Mouse (Mus musculus): ENCODE data around the gene Mapk8ip1. TPM values are rescaled to one million over a fixed set of nuclear protein-coding genes. Genes with fewer than 3 reads are reported as not detected.

Gene Mapk8ip1
- polyA plus RNA-seq, 1 experiment from 2014 or later, result 2.6 TPM

GRCm38 (mm10) chr2:92347191-92347590 lies 53.9 kb downstream of the Mapk8ip1 start:
- no peaks in the 10 kb centered on the region for H3K9me3 ChIP-seq (ENCODE audit: low read length)
- peaks cover 26% of the 10 kb centered on the region for H3K36me3 ChIP-seq (replicated peaks; ENCODE audit: insufficient read depth, low read length)
- H3K27me3 ChIP-seq (ENCODE audit: insufficient read depth, low read length), result no peaks in the 10 kb centered on the region
- no peak overlapping the region for H3K9ac ChIP-seq (replicated peaks)
- H3K4me1 ChIP-seq (ENCODE audit: insufficient read depth), result peaks cover 8% of the 10 kb centered on the region; the same call in 1 of the 2 replicates
- WGBS (ENCODE audit: insufficient replicate concordance), result 56% methylated on average over 2 of the region's 2 CpGs
- H3K4me3 ChIP-seq (ENCODE audit: low read depth, low read length), result no peak overlapping the region
- DNase-seq (no peak), ATAC-seq (no peak)
- H3K4me2 ChIP-seq (ENCODE audit: low read depth, low read length), result no peak overlapping the region
- no peak overlapping the region for H3K27ac ChIP-seq (ENCODE audit: low read depth)
- TF ChIP-seq EP300 (IDR thresholded peaks at IDR 0.05; ENCODE audit: low read depth) (no peak), CTCF (IDR thresholded peaks at IDR 0.05; ENCODE audit: low read depth) (no peak)

DNA sequence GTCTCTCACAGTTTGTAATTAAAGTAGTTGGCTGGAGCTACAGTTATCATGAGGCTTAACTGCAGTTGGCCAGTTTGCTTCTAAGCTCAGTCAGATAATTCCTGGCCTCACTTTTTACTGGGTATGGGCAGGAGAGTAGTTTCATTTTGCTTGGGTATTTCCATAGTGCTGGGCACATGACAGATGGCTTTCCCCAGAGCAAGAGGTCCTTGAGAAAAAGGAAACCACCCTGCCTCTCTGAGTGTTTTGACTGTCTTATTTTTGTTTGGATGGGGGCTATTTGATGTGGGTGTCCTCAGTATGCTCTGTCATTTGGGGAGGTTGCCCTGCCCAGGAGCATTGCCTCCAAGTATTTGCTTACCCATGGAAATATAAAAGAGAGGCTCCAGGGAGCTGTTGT lies 58.6 kb downstream of the Mapk8ip1 start:
- H3K9me3 ChIP-seq (ENCODE audit: low read length), result no peaks in the 10 kb centered on the region
- no peak overlapping the region for H3K9ac ChIP-seq (replicated peaks)
- H3K4me3 ChIP-seq (ENCODE audit: low read depth, low read length), result no peak overlapping the region
- no peaks in the 10 kb centered on the region for H3K4me1 ChIP-seq (ENCODE audit: insufficient read depth)
- no peak for DNase-seq
- H3K4me2 ChIP-seq (ENCODE audit: low read depth, low read length), result no peak overlapping the region
- ATAC-seq, result no peak
- TF ChIP-seq CTCF (IDR thresholded peaks at IDR 0.05; ENCODE audit: low read depth) (no peak), EP300 (IDR thresholded peaks at IDR 0.05; ENCODE audit: low read depth) (no peak)
- no peaks in the 10 kb centered on the region for H3K27me3 ChIP-seq (ENCODE audit: insufficient read depth, low read length)
- no peak overlapping the region for H3K27ac ChIP-seq (ENCODE audit: low read depth)
- H3K36me3 ChIP-seq (replicated peaks; ENCODE audit: insufficient read depth, low read length), result peaks cover 13% of the 10 kb centered on the region; the same call in 1 of the 2 replicates

Small RNA genes lying within 50 kb of the gene (microRNA-seq; reads per million reads assigned to microRNA genes)
- not detected for gene Mir7000

Other genes starting within 250 kb of the Mapk8ip1 start
- gene Pex16, start 26.6 kb downstream of the Mapk8ip1 start, polyA plus RNA-seq (2015; fragmentation: Nextera tagmentation; extraction: Ambion mirVana), result 90.6 and 95.6 TPM in 2 replicates
- 2.7 and 3.5 TPM in 2 replicates for gene Large2, start 26.4 kb downstream of the Mapk8ip1 start, polyA plus RNA-seq (2015; fragmentation: Nextera tagmentation; extraction: Ambion mirVana)
- gene 1700029I15Rik, start 18.7 kb downstream of the Mapk8ip1 start, polyA plus RNA-seq (2015; fragmentation: Nextera tagmentation; extraction: Ambion mirVana), result 1.9 and 2.1 TPM in 2 replicates
- gene Cry2, start 32.8 kb upstream of the Mapk8ip1 start, polyA plus RNA-seq (2015; fragmentation: Nextera tagmentation; extraction: Ambion mirVana), result 9.6 and 11.9 TPM in 2 replicates
- 9.0 and 9.3 TPM in 2 replicates for gene Slc35c1, start 59.3 kb upstream of the Mapk8ip1 start, polyA plus RNA-seq (2015; fragmentation: Nextera tagmentation; extraction: Ambion mirVana)
- gene Chst1, start 198.4 kb upstream of the Mapk8ip1 start, polyA plus RNA-seq (2015; fragmentation: Nextera tagmentation; extraction: Ambion mirVana), result 0.05 and 0.06 TPM in 2 replicates

Measured in liver, postnatal 0 days (tissue).